Mouse (Mus musculus) midbrain, embryonic 15.5 days (tissue): ENCODE measurements around the gene Cnr2. TPM values are rescaled to one million over a fixed set of nuclear protein-coding genes. Genes with fewer than 3 reads are reported as not detected.

ENCODE experiments used
- ATAC-seq: fragments of 200-750 bp; cut with Nextera tagmentation; replicated peaks from 2 replicates; pipeline ENCODE4 v1.8.0; 2017; ENCODE audit warnings: moderate TSS enrichment
- H3K27ac ChIP-seq: fragments of 300-500 bp; sonication (generic); 2 replicates; pipeline ENCODE4 v1.5.1; 2015; ENCODE audit warnings: mild to moderate bottlenecking, inconsistent platforms
- H3K27me3 ChIP-seq: fragments of 300-500 bp; sonication (generic); replicated peaks from 2 replicates; pipeline ENCODE4 v1.6.1; 2015; ENCODE audit warnings: inconsistent platforms
- H3K36me3 ChIP-seq: fragments of 300-500 bp; sonication (generic); replicated peaks from 2 replicates; pipeline ENCODE4 v1.6.1; 2015; ENCODE audit warnings: inconsistent platforms
- H3K4me1 ChIP-seq: fragments of 300-500 bp; sonication (generic); 2 replicates; pipeline ENCODE4 v1.6.1; 2015; ENCODE audit warnings: inconsistent platforms
- H3K4me2 ChIP-seq: fragments of 300-500 bp; sonication (generic); 2 replicates; pipeline ENCODE4 v1.6.1; 2015; ENCODE audit warnings: inconsistent platforms, mild to moderate bottlenecking, moderate library complexity
- H3K4me3 ChIP-seq: fragments of 300-500 bp; sonication (generic); 2 replicates; pipeline ENCODE4 v1.5.1; 2015; ENCODE audit warnings: mild to moderate bottlenecking, inconsistent platforms
- H3K9ac ChIP-seq: fragments of 300-500 bp; sonication (generic); 2 replicates; pipeline ENCODE4 v1.6.1; 2015; ENCODE audit warnings: mild to moderate bottlenecking, inconsistent platforms
- H3K9me3 ChIP-seq: fragments of 300-500 bp; sonication (generic); 2 replicates; pipeline ENCODE4 v1.6.1; 2016; ENCODE audit warnings: inconsistent platforms
- WGBS: fragments of 180-500 bp; shearing (Covaris S2); methylation state at CpG from one replicate; pipeline ENCODE4 v1.1.7; 2015; ENCODE audit warnings: mixed read lengths; 5-methylcytosine and 5-hydroxymethylcytosine counted together
- polyA plus RNA-seq: library from polyadenylated mRNA; unstranded; fragments of >200 nt; fragmentation: Nextera tagmentation; extraction: Ambion mirVana; gene quantifications from 2 replicates; pipeline ENCODE4 v1.2.1, GENCODE M21; 2015

The Cnr2 gene
- polyA plus RNA-seq, 1 experiment from 2014 or later: not detected

DNA sequence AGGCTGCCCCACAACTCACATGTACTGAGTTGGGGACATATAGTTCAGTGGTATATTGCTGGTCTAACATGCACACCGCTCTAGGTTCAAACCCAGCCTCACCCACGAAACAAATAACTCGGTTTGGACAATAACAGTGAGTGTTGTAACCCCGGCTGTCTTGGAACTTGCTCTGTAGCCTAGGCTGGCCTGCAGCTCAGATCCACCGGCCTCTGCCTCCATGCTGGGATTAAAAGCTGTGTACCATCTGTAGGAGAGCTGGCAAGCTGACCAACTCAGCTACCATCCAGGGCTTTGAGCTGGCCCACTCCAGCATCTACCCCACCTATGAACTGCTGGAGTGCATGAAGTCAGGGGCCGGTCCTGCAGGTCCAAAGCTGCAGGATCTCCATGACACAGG lies 15.2 kb upstream of the Cnr2 start:
- no peaks in the 10 kb centered on the region for H3K27me3 ChIP-seq
- H3K27ac ChIP-seq: no peak overlapping the region
- H3K4me2 ChIP-seq: no peak overlapping the region
- H3K9ac ChIP-seq: no peak overlapping the region
- H3K36me3 ChIP-seq: no peaks in the 10 kb centered on the region
- no peaks in the 10 kb centered on the region for H3K9me3 ChIP-seq
- H3K4me3 ChIP-seq: no peak overlapping the region
- peaks cover 19% of the 10 kb centered on the region for H3K4me1 ChIP-seq
- ATAC-seq: no peak
- WGBS: 86% methylated on average over 6 of the region's 6 CpGs

DNA sequence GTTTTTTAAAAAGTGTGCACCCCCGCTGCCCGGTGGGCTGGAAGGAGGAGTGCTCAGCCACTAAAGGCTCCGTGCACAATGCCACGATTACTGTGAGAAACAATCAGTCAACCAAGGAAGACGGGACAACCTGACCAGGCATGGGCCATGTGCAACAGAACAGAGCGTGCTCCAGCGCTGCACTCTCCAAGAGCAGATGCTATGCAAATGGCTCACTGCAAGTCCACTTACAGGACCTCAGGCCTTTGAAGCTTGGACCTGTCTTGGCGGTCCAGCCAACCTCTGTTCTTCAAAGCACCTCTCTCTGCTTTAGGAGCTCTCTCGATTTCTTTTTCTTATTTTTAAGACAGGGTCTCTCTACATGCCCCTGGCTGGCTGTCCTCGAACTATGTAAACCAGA lies 14.6 kb upstream of the Cnr2 start:
- no peak overlapping the region for H3K27ac ChIP-seq
- no peaks in the 10 kb centered on the region for H3K27me3 ChIP-seq
- no peak overlapping the region for H3K4me3 ChIP-seq
- no peaks in the 10 kb centered on the region for H3K9me3 ChIP-seq
- no peaks in the 10 kb centered on the region for H3K36me3 ChIP-seq
- no peak for ATAC-seq
- no peak overlapping the region for H3K9ac ChIP-seq
- no peak overlapping the region for H3K4me2 ChIP-seq
- H3K4me1 ChIP-seq: peaks cover 15% of the 10 kb centered on the region
- 81% methylated on average over 10 of the region's 10 CpGs for WGBS

DNA sequence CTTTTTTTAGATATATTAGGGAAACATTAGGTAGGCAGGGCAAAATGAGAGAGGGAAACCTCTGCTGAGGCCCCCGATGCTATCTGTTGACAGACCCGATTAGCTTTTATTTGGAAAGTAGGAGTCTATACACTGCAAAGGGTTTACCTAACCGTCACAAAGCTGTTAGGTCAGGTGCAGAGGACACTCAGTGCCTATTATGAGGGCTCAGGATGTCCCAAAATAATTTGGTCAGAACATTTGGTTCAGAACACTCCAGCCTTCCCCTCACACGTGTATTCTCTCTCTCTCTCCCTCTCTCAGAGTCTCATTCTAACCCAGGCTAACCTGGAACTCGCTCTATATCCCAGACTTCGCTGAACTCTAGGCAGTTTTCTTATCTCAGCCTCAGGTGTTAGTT lies 13.2 kb upstream of the Cnr2 start:
- Histone ChIP-seq H3K4me3 (no peak overlapping the region), H3K4me2 (no peak overlapping the region), H3K36me3 (no peaks in the 10 kb centered on the region), H3K27ac (no peak overlapping the region), H3K27me3 (no peaks in the 10 kb centered on the region), H3K9ac (no peak overlapping the region), H3K9me3 (no peaks in the 10 kb centered on the region), H3K4me1 (peaks cover 1% of the 10 kb centered on the region; the same call in 1 of the 2 replicates)
- ATAC-seq: no peak
- 83% methylated on average over 6 of the region's 6 CpGs for WGBS

DNA sequence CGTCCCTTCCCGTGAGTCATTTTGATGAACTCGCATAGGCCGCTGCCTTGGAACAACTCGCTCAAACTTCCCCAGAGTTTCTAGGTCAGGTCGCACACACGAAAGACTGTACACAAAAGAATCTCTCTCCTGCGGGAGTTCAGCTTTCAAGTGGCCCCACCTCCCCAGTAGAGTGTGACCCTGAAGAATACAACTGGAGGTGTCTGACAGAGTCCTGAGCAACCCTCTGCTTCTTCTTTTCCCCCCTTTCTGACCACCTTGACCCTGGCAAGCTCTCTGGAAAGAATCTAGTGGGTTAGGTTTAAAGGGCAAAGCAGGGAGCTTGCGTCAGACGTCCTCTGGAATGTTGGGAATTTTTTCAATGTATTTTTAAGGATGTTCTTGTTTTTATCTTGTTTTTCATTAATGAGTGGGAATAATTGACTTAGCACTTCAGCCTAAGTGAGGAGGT lies 11.8 kb upstream of the Cnr2 start:
- 40% methylated on average over 10 of the region's 10 CpGs for WGBS
- Histone ChIP-seq H3K9ac (no peak overlapping the region), H3K4me2 (no peak overlapping the region), H3K27me3 (no peaks in the 10 kb centered on the region), H3K36me3 (no peaks in the 10 kb centered on the region), H3K4me1 (no peaks in the 10 kb centered on the region), H3K4me3 (no peak overlapping the region), H3K9me3 (no peaks in the 10 kb centered on the region), H3K27ac (no peak overlapping the region)
- ATAC-seq: no peak

DNA sequence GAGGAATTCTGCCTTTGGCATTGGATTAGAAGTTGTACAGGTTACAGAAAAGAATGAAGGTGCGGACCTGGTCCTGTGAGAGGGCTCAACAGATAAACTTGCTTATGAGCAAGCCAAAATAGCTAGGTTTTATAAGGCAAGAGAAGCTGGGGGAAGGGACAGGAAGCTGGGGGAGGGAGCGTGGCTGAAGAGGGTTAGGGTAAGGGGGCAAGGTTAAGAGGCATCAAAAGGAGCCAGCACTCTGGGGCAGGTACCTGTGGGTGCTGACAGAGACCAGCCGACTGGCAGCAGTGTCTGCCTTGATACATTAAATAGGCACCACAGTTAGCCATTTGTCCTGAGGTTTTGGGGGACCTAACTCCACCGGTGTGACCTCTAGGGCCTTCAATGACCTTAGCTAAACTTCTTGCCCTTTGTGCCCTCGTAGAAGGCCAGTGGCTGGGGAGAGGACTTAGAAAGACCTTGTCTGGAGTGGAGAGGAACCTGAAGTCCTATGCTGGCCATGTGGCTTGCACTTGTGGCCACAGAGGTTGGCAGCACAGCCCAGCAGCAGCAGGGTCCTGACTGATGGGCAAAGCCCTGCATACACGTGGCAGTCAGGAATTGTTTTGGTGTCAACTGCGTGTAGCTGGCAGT lies 11.2 kb upstream of the Cnr2 start:
- H3K27ac ChIP-seq: no peak overlapping the region
- no peaks in the 10 kb centered on the region for H3K9me3 ChIP-seq
- H3K27me3 ChIP-seq: no peaks in the 10 kb centered on the region
- WGBS: 68% methylated on average over 7 of the region's 7 CpGs
- ATAC-seq: no peak
- H3K9ac ChIP-seq: no peak overlapping the region
- H3K4me1 ChIP-seq: no peaks in the 10 kb centered on the region
- no peaks in the 10 kb centered on the region for H3K36me3 ChIP-seq
- H3K4me2 ChIP-seq: no peak overlapping the region
- H3K4me3 ChIP-seq: no peak overlapping the region

DNA sequence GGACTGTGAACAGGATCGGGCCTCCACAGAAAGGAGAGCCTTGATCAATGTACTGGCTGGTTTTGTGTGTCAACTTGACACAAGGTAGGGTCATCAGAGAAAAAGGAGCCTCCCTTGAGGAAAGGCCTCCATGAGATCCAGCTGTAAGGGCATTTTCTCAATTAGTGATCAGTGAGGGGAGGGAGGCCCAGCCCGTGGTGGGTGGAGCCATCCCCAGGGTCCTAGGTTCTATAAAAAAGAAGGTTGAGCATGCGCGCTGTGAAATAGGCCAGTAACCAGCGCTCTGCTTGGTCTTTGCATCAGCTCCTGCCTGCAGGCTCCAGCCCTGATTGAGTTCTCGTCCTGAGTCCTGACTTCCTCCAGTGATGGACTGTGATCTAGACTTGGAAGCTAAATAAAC lies 10.7 kb upstream of the Cnr2 start:
- Histone ChIP-seq H3K27ac (no peak overlapping the region), H3K4me3 (no peak overlapping the region), H3K4me1 (no peaks in the 10 kb centered on the region), H3K4me2 (no peak overlapping the region), H3K9me3 (no peaks in the 10 kb centered on the region), H3K27me3 (no peaks in the 10 kb centered on the region), H3K9ac (no peak overlapping the region), H3K36me3 (no peaks in the 10 kb centered on the region)
- 60% methylated on average over 6 of the region's 6 CpGs for WGBS
- ATAC-seq: no peak

DNA sequence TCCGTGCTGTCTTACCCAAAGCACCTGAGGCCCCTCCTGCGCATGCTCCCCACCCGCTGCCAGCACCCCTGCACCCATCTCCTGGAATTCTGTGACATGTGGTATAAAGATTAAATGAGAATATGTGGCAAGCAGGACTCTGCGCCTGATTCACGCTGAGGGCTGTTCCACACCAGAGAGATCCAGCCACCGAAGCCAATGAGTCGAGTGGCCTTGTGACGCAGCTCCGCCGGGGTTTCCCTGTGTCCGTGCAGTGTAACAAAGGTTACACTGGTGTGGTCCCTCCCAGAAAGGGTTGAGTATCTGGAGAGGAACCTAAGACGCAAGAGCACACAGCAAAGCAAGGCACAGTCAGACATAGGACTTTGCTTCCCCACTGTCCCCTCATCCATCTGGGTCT lies 9.5 kb upstream of the Cnr2 start:
- WGBS: 87% methylated on average over 12 of the region's 12 CpGs
- Histone ChIP-seq H3K27me3 (no peaks in the 10 kb centered on the region), H3K9ac (no peak overlapping the region), H3K4me1 (no peaks in the 10 kb centered on the region), H3K36me3 (no peaks in the 10 kb centered on the region), H3K27ac (no peak overlapping the region), H3K9me3 (no peaks in the 10 kb centered on the region), H3K4me2 (no peak overlapping the region), H3K4me3 (no peak overlapping the region)
- no peak for ATAC-seq

DNA sequence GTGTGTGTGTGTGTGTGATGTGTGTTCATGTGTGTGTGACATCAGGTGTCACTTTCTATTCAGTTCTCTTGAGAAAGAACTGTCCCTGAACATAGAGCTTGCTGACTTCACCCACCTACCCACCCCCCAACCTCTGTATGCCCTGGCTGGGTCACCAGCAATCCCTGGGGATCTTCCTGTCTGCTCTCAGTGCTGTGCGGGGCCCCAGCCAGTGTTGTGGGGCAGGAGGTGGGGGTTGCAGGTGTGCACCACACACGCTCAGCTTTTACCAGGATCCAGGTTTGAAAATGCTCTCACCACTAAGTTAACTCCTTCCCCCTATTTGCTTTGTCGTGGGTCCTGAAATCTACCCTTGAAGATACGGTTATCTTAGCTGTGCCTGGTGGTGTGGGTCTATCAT lies 9.0 kb upstream of the Cnr2 start:
- Histone ChIP-seq H3K4me3 (no peak overlapping the region), H3K9me3 (no peaks in the 10 kb centered on the region), H3K27ac (no peak overlapping the region), H3K9ac (no peak overlapping the region), H3K36me3 (no peaks in the 10 kb centered on the region), H3K4me1 (no peaks in the 10 kb centered on the region), H3K27me3 (no peaks in the 10 kb centered on the region), H3K4me2 (no peak overlapping the region)
- WGBS: 90% methylated on average over 4 of the region's 4 CpGs
- ATAC-seq: no peak

DNA sequence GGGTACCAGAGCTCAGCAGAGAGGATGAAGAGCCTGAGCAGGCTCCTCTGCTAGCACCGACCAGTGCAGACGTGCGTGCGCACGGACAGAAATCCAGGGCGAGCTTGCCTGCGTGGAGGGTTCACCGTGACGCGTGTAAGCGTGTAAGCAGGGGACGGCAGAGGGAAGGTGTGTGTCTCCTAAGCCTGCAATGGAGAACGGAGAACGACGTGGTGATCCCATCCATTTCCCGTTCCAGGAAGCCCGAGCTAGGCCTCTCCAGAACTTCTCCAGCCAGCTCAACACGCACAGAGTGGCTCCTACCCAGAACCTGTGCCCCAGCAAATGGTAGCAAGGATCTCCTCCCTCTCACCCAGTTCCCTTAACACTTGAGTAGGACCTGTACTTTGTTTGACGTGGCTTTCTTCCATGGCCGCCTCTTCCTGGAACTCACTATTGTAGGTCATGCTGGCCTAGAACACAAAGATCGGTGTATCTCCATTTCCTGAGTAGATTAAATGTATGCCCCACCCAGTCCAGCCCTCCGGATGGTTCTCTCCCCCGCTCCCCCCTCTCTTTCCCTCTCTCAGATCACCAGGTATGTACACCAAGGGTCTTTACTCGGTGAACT lies 6.6 kb upstream of the Cnr2 start:
- Histone ChIP-seq H3K9me3 (no peaks in the 10 kb centered on the region), H3K36me3 (no peaks in the 10 kb centered on the region), H3K27ac (no peak overlapping the region), H3K4me1 (no peaks in the 10 kb centered on the region), H3K27me3 (no peaks in the 10 kb centered on the region), H3K9ac (no peak overlapping the region), H3K4me2 (no peak overlapping the region), H3K4me3 (no peak overlapping the region)
- whole genome bisulfite sequencing: 93% methylated on average over 24 of the region's 24 CpGs
- no peak for ATAC-seq

DNA sequence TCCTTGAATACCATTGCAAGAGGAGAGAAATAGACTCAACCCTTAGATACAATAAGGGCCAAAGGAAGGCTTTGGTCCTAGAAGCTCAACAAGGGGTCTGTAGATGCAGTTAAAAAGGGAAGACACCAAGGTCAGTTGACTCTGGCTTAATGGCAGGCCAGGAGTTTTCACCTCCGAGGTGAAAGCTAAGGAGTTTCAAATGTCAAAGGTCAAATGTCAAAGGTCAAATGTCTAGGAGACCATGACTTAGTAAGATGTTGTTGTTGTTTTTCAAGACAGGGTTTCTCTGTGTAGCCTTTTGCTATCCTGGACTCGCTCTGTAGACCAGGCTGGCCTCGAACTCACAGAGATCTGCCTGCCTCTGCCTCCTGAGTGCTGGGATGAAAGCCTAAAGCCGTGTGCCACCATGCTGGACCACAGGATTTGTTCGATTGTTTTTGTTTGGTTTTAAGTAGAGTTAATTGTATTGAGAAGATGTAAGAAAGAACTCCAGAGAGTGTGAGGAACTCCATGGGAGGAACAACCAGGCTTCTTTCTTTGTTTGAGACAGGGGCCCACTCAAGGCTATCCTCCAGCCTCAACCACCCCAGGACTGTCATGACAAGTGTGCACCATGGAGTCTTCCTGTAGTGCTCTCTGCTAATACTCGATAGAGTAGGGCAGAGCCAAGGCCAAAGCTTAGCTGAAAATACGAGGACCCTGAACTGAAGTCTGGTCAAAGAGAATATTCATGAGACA lies 5.9 kb upstream of the Cnr2 start:
- 80% methylated on average over 7 of the region's 7 CpGs for WGBS
- Histone ChIP-seq H3K9me3 (no peaks in the 10 kb centered on the region), H3K4me1 (no peaks in the 10 kb centered on the region), H3K4me3 (no peak overlapping the region), H3K27me3 (no peaks in the 10 kb centered on the region), H3K9ac (no peak overlapping the region), H3K27ac (no peak overlapping the region), H3K4me2 (no peak overlapping the region), H3K36me3 (no peaks in the 10 kb centered on the region)
- ATAC-seq: no peak

DNA sequence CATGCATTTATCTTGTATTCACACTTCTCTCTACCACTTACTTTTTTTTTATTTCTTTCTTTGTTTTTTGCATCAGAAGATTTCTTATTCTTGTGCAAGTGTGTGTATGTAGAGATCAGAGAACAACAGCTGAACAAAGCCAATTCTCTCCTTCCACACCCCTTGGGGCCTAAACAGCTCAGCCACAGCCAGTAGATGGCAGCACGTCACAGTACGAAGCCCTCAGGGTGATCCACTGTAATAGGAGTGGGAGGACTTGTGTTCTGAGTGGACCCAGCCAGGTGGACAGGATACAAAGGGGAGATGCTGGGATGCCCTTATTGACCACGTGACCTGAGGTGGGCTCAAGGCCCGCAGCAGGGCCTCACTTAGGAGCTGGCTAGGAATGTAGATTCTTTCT lies 5.3 kb upstream of the Cnr2 start:
- 7% methylated on average over 4 of the region's 4 CpGs for WGBS
- Histone ChIP-seq H3K36me3 (no peaks in the 10 kb centered on the region), H3K4me1 (no peaks in the 10 kb centered on the region), H3K4me3 (no peak overlapping the region), H3K9me3 (no peaks in the 10 kb centered on the region), H3K4me2 (no peak overlapping the region), H3K27ac (no peak overlapping the region), H3K9ac (no peak overlapping the region), H3K27me3 (no peaks in the 10 kb centered on the region)
- ATAC-seq: no peak

DNA sequence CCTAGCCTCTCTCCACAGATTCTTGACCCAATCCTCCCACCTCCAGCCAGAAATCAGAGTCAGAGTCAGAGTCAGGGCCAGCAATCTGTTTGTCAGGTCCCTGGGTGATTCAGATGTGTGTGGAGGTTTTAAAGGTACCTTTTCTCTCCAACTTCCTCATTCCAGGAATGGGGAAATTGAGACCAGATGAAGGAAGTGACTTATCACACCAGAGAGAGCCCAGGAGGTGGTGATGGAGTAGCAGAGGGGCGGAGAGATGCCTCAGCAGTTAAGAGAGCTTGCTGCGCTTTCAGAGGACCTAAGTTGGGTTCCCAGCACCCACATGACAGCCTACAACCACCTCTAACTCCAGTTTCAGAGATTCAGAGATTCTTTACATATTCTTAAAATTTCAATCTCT lies 3.7 kb upstream of the Cnr2 start:
- 80% methylated on average over 2 of the region's 2 CpGs for WGBS
- H3K27me3 ChIP-seq: no peaks in the 10 kb centered on the region
- H3K36me3 ChIP-seq: no peaks in the 10 kb centered on the region
- H3K9me3 ChIP-seq: no peaks in the 10 kb centered on the region
- no peak overlapping the region for H3K4me2 ChIP-seq
- no peak overlapping the region for H3K9ac ChIP-seq
- H3K4me1 ChIP-seq: no peaks in the 10 kb centered on the region
- ATAC-seq: no peak
- no peak overlapping the region for H3K27ac ChIP-seq
- H3K4me3 ChIP-seq: no peak overlapping the region

DNA sequence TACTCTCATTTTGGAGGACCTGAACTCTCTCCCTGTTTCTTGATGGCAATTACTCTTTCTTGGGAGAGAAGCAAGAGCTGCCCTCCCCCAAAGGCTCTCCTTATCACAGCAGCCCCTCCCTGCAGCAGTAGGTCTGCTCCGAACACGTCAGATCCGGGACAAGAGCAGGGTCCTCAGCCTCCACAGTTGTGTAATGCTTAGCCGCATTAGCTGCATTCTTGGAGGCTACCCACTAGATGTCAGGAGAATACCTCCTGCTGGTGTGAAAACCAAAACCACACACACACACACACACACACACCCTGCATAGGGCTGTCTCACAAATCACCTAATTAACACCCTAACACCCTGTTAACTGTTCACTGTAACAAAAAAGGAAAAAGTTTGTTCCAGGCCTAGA lies 2.3 kb upstream of the Cnr2 start:
- no peaks in the 10 kb centered on the region for H3K27me3 ChIP-seq
- no peaks in the 10 kb centered on the region for H3K9me3 ChIP-seq
- no peak overlapping the region for H3K4me3 ChIP-seq
- no peak for ATAC-seq
- no peak overlapping the region for H3K27ac ChIP-seq
- no peak overlapping the region for H3K9ac ChIP-seq
- H3K36me3 ChIP-seq: no peaks in the 10 kb centered on the region
- H3K4me2 ChIP-seq: no peak overlapping the region
- WGBS: 76% methylated on average over 4 of the region's 4 CpGs
- H3K4me1 ChIP-seq: no peaks in the 10 kb centered on the region
